Mouse (Mus musculus) embryonic facial prominence, embryonic 14.5 days (tissue): ENCODE results near the gene Myl12a. TPM values are rescaled to one million over a fixed set of nuclear protein-coding genes. Genes with fewer than 3 reads are reported as not detected.
A peak's percentile ranks its signal among the peaks of the same experiment; 100 is the strongest.

Source experiments
- ATAC-seq: fragments of 200-750 bp; cut with Nextera tagmentation; 2 replicates; pipeline ENCODE4 v1.8.0; 2017; ENCODE audit warnings: low read depth, moderate number of reproducible peaks, moderate TSS enrichment
- DNase-seq: peaks from one replicate; pipeline ENCODE4 v3.0.0-alpha.2; 2015; ENCODE audit warnings: low spot score
- H3K27ac ChIP-seq: fragments of 300-500 bp; sonication (generic); replicated peaks from 2 replicates; pipeline ENCODE4 v1.5.1; 2014; ENCODE audit warnings: low read depth, mild to moderate bottlenecking, low read length, moderate library complexity
- H3K27me3 ChIP-seq: fragments of 300-500 bp; sonication (generic); replicated peaks from 2 replicates; pipeline ENCODE4 v1.6.1; 2014; ENCODE audit warnings: low read length; ENCODE audit not compliant: control insufficient read depth, insufficient read depth
- H3K36me3 ChIP-seq: fragments of 300-500 bp; sonication (generic); 2 replicates; pipeline ENCODE4 v1.6.1; 2014; ENCODE audit warnings: low read length, mixed read lengths; ENCODE audit not compliant: control insufficient read depth, insufficient read depth
- H3K4me1 ChIP-seq: fragments of 300-500 bp; sonication (generic); 2 replicates; pipeline ENCODE4 v1.6.1; 2014; ENCODE audit warnings: antibody characterized with exemption, low read length; ENCODE audit not compliant: control insufficient read depth, insufficient read depth
- H3K4me2 ChIP-seq: fragments of 300-500 bp; sonication (generic); 2 replicates; pipeline ENCODE4 v1.6.1; 2014; ENCODE audit warnings: low read depth, mild to moderate bottlenecking, low read length, moderate library complexity, mixed read lengths
- H3K4me3 ChIP-seq: fragments of 300-500 bp; sonication (generic); 2 replicates; pipeline ENCODE4 v1.5.1; 2014; ENCODE audit warnings: low read depth, mild to moderate bottlenecking, low read length
- H3K9ac ChIP-seq: fragments of 300-500 bp; sonication (generic); 2 replicates; pipeline ENCODE4 v1.6.1; 2014; ENCODE audit warnings: low read depth, mild to moderate bottlenecking, low read length, moderate library complexity, mixed read lengths
- H3K9me3 ChIP-seq: fragments of 300-500 bp; sonication (generic); 2 replicates; pipeline ENCODE4 v1.6.1; 2016; ENCODE audit warnings: low read length; ENCODE audit not compliant: control insufficient read depth
- WGBS: fragments of 180-500 bp; shearing (Covaris S2); extraction: QIAGEN DNeasy Blood & Tissue Kit; methylation state at CpG from one replicate; pipeline ENCODE4 v1.1.7; 2014; 5-methylcytosine and 5-hydroxymethylcytosine counted together
- polyA plus RNA-seq: library from polyadenylated mRNA; unstranded; fragments of >200 nt; fragmentation: Nextera tagmentation; extraction: Ambion mirVana; gene quantifications from 2 replicates; pipeline ENCODE4 v1.2.1, GENCODE M21; 2014

The Myl12a gene
- polyA plus RNA-seq, 1 experiment from 2014 or later, result 724 TPM

- Histone ChIP-seq H3K4me3 (no peak overlapping the region), H3K27ac (no peak overlapping the region), H3K27me3 (no peaks in the 10 kb centered on the region), H3K4me2 (no peak overlapping the region), H3K4me1 (no peaks in the 10 kb centered on the region), H3K9me3 (no peaks in the 10 kb centered on the region), H3K9ac (no peak overlapping the region), H3K36me3 (no peaks in the 10 kb centered on the region)
- ATAC-seq, result no peak
- WGBS, result 73% methylated on average over 5 of the region's 5 CpGs
- no peak for DNase-seq
These were observed 31.8 kb upstream of the Myl12a start for GRCm38 (mm10) chr17:71034472-71034871.

- ATAC-seq (no peak), DNase-seq (no peak)
- Histone ChIP-seq H3K4me1 (no peaks in the 10 kb centered on the region), H3K27me3 (no peaks in the 10 kb centered on the region), H3K36me3 (no peaks in the 10 kb centered on the region), H3K27ac (no peak overlapping the region), H3K4me2 (no peak overlapping the region), H3K4me3 (no peak overlapping the region), H3K9me3 (no peaks in the 10 kb centered on the region), H3K9ac (no peak overlapping the region)
- 80% methylated on average over 10 of the region's 10 CpGs for WGBS
These were observed 30.0 kb upstream of the Myl12a start for GRCm38 (mm10) chr17:71032719-71033118.

GRCm38 (mm10) chr17:71027186-71027585, 24.5 kb upstream of the Myl12a start:
- no peaks in the 10 kb centered on the region for H3K4me1 ChIP-seq
- ATAC-seq (no peak), DNase-seq (no peak)
- H3K27me3 ChIP-seq, result no peaks in the 10 kb centered on the region
- no peak overlapping the region for H3K4me2 ChIP-seq
- WGBS, result 94% methylated on average over 3 of the region's 3 CpGs
- no peak overlapping the region for H3K4me3 ChIP-seq
- H3K27ac ChIP-seq, result no peak overlapping the region
- no peaks in the 10 kb centered on the region for H3K9me3 ChIP-seq
- no peak overlapping the region for H3K9ac ChIP-seq
- no peaks in the 10 kb centered on the region for H3K36me3 ChIP-seq

GRCm38 (mm10) chr17:71025922-71026321, 23.2 kb upstream of the Myl12a start:
- H3K9me3 ChIP-seq, result no peaks in the 10 kb centered on the region
- H3K27ac ChIP-seq, result no peak overlapping the region
- no peaks in the 10 kb centered on the region for H3K27me3 ChIP-seq
- H3K4me3 ChIP-seq, result no peak overlapping the region
- DNase-seq, result no peak
- no peak overlapping the region for H3K4me2 ChIP-seq
- no peaks in the 10 kb centered on the region for H3K36me3 ChIP-seq
- H3K4me1 ChIP-seq, result no peaks in the 10 kb centered on the region
- 81% methylated on average over 8 of the region's 8 CpGs for WGBS
- ATAC-seq, result no peak
- no peak overlapping the region for H3K9ac ChIP-seq

- Histone ChIP-seq H3K27me3 (no peaks in the 10 kb centered on the region), H3K4me3 (no peak overlapping the region), H3K36me3 (no peaks in the 10 kb centered on the region), H3K27ac (no peak overlapping the region), H3K9ac (no peak overlapping the region), H3K9me3 (no peaks in the 10 kb centered on the region), H3K4me2 (no peak overlapping the region), H3K4me1 (0 out of 2 replicates have a peak, but pooled peaks cover 4% of the 10 kb centered on the region)
- WGBS, result 91% methylated on average over 10 of the region's 10 CpGs
- ATAC-seq (no peak), DNase-seq (no peak)
These were observed 21.4 kb upstream of the Myl12a start for GRCm38 (mm10) chr17:71024071-71024470.

- H3K4me1 ChIP-seq, result 0 out of 2 replicates have a peak, but pooled peaks cover 4% of the 10 kb centered on the region
- H3K9me3 ChIP-seq, result no peaks in the 10 kb centered on the region
- WGBS, result 83% methylated on average over 13 of the region's 13 CpGs
- H3K27ac ChIP-seq, result no peak overlapping the region
- no peak overlapping the region for H3K4me3 ChIP-seq
- no peak for ATAC-seq
- H3K4me2 ChIP-seq, result no peak overlapping the region
- H3K9ac ChIP-seq, result no peak overlapping the region
- no peaks in the 10 kb centered on the region for H3K36me3 ChIP-seq
- H3K27me3 ChIP-seq, result no peaks in the 10 kb centered on the region
- no peak for DNase-seq
These were observed 20.2 kb upstream of the Myl12a start for GRCm38 (mm10) chr17:71022841-71023240.

- no peaks in the 10 kb centered on the region for H3K9me3 ChIP-seq
- H3K27me3 ChIP-seq, result no peaks in the 10 kb centered on the region
- WGBS, result 49% methylated on average over 9 of the region's 9 CpGs
- DNase-seq (no peak), ATAC-seq (no peak)
- H3K9ac ChIP-seq, result no peak overlapping the region
- no peak overlapping the region for H3K4me2 ChIP-seq
- H3K4me3 ChIP-seq, result 0 out of 2 replicates have a peak overlapping the region, but pooled peaks have one; percentile 2
- 0 out of 2 replicates have a peak, but pooled peaks cover 4% of the 10 kb centered on the region for H3K4me1 ChIP-seq
- H3K36me3 ChIP-seq, result no peaks in the 10 kb centered on the region
- no peak overlapping the region; the same call in 1 of the 2 replicates for H3K27ac ChIP-seq
These were observed 17.2 kb upstream of the Myl12a start for GRCm38 (mm10) chr17:71019860-71020259.

- no peak overlapping the region for H3K4me3 ChIP-seq
- no peaks in the 10 kb centered on the region for H3K9me3 ChIP-seq
- H3K27me3 ChIP-seq, result no peaks in the 10 kb centered on the region
- 0 out of 2 replicates have a peak overlapping the region, but pooled peaks have one; percentile 25 for H3K9ac ChIP-seq
- H3K4me2 ChIP-seq, result no peak overlapping the region
- DNase-seq, result peak; percentile 59
- peak; percentile 53 for ATAC-seq
- H3K36me3 ChIP-seq, result no peaks in the 10 kb centered on the region
- WGBS, result 40% methylated on average over 6 of the region's 6 CpGs
- 0 out of 2 replicates have a peak, but pooled peaks cover 4% of the 10 kb centered on the region for H3K4me1 ChIP-seq
- no peak overlapping the region; the same call in 1 of the 2 replicates for H3K27ac ChIP-seq
These were observed 16.6 kb upstream of the Myl12a start for GRCm38 (mm10) chr17:71019309-71019655.

- H3K4me1 ChIP-seq, result 0 out of 2 replicates have a peak, but pooled peaks cover 4% of the 10 kb centered on the region
- ATAC-seq, result peak; percentile 19; the same call in 1 of the 2 replicates
- H3K4me2 ChIP-seq, result no peak overlapping the region
- H3K36me3 ChIP-seq, result no peaks in the 10 kb centered on the region
- 80% methylated on average over 15 of the region's 15 CpGs for whole genome bisulfite sequencing
- H3K27ac ChIP-seq, result no peak overlapping the region
- H3K9ac ChIP-seq, result no peak overlapping the region
- no peak overlapping the region for H3K4me3 ChIP-seq
- H3K27me3 ChIP-seq, result no peaks in the 10 kb centered on the region
- no peaks in the 10 kb centered on the region for H3K9me3 ChIP-seq
- DNase-seq, result no peak
These were observed 16.1 kb upstream of the Myl12a start for GRCm38 (mm10) chr17:71018616-71019308.
